ENCODE assay signal across 8 mouse cellular contexts in genomic region chr4:106911951-106912688, GRCm38 (mm10). TPM values are rescaled to one million over a fixed set of nuclear protein-coding genes. Genes with fewer than 3 reads are reported as not detected.
DNase-seq lines count a peak whose midpoint lies in the region; ATAC-seq lines count a peak whose summit lies in the region.

No protein-coding gene starts in this region.

- no peaks in the 10 kb centered on the region for H3K27me3 ChIP-seq in heart, embryonic 12.5 days (replicated peaks)
- no peaks in the 10 kb centered on the region for H3K27me3 ChIP-seq in midbrain, embryonic 13.5 days

- peaks cover 32% of the 10 kb centered on the region for H3K36me3 ChIP-seq in heart, embryonic 12.5 days
- peaks cover 37% of the 10 kb centered on the region for H3K36me3 ChIP-seq in midbrain, embryonic 13.5 days

- intact Hi-C loops in left cerebral cortex, postnatal 4 days (cut with DNase I) = loop anchor here (5.0 kb wide), 1 partner anchor 250 kb away; no protein-coding TSS in a partner anchor
- intact Hi-C loops in left cerebral cortex, postnatal 14 days (cut with DNase I) = loop anchor here (2.0 to 5.0 kb wide), 2 partner anchors 77 to 250 kb away; no protein-coding TSS in a partner anchor

- no peaks in the 10 kb centered on the region for H3K9me3 ChIP-seq in heart, embryonic 12.5 days (replicated peaks)
- H3K9me3 ChIP-seq in midbrain, embryonic 13.5 days = no peaks in the 10 kb centered on the region

- H3K4me2 ChIP-seq in heart, embryonic 12.5 days = peak overlapping the region; percentile 82
- peak overlapping the region; percentile 86 for H3K4me2 ChIP-seq in midbrain, embryonic 13.5 days (replicated peaks)

- DNase-seq in left cerebral cortex, postnatal 4 days = peak; percentile 47
- no peak for DNase-seq in left cerebral cortex, postnatal 14 days (ENCODE audit: low spot score in 2 of 2)
- DNase-seq in adrenal gland, postnatal 36 days = peak; percentile 39 to 55
- peak; percentile 60 for DNase-seq in kidney, postnatal 10 days
- peak; percentile 49 for DNase-seq in thymus, postnatal 25 days
- DNase-seq in frontal cortex, postnatal 10 days (ENCODE audit: low spot score in 2 of 2) = no peak

- H3K9ac ChIP-seq in heart, embryonic 12.5 days = peak overlapping the region; percentile 99
- H3K9ac ChIP-seq in midbrain, embryonic 13.5 days (replicated peaks) = peak overlapping the region; percentile 100

- peaks cover 58% of the 10 kb centered on the region for H3K4me1 ChIP-seq in heart, embryonic 12.5 days (replicated peaks)
- H3K4me1 ChIP-seq in midbrain, embryonic 13.5 days (replicated peaks) = peaks cover 69% of the 10 kb centered on the region

- WGBS in heart, embryonic 12.5 days = under 1% methylated on average over 66 of the region's 73 CpGs
- WGBS in midbrain, embryonic 13.5 days = under 1% methylated on average over 41 of the region's 73 CpGs

- peak; percentile 17; the same call in 1 of the 2 replicates for ATAC-seq in heart, embryonic 12.5 days (ENCODE audit: insufficient number of reproducible peaks, low FRiP score)
- peak; percentile 9 for ATAC-seq in midbrain, embryonic 13.5 days

- H3K4me3 ChIP-seq in heart, embryonic 12.5 days = peak overlapping the region; percentile 88
- H3K4me3 ChIP-seq in midbrain, embryonic 13.5 days (replicated peaks) = peak overlapping the region; percentile 100

- H3K27ac ChIP-seq in heart, embryonic 12.5 days (ENCODE audit: poor library complexity, severe bottlenecking) = peak overlapping the region; percentile 98
- peak overlapping the region; percentile 100 for H3K27ac ChIP-seq in midbrain, embryonic 13.5 days

RNA-seq across cellular contexts. Expression of gene Ssbp3, which starts 1.6 kb away (rescaled TPM):
- 100 to 1,000 TPM; 146 to 149 TPM for total RNA-seq in left cerebral cortex, postnatal 4 days (2021)
- total RNA-seq in left cerebral cortex, postnatal 14 days (2021) = 100 to 1,000 TPM; 109 to 115 TPM
- total RNA-seq in adrenal gland, postnatal 36 days (2021) = 10 to 100 TPM; 71.2 to 85.4 TPM
- 101 and 105 TPM in 2 replicates for polyA plus RNA-seq in heart, embryonic 12.5 days (2016; fragmentation: Nextera tagmentation; extraction: Ambion mirVana)
- polyA plus RNA-seq in midbrain, embryonic 13.5 days (2015; fragmentation: Nextera tagmentation; extraction: Ambion mirVana) = 192 and 229 TPM in 2 replicates

Comparison
In these comparisons a context has a peak if more than half of its experiments do, and no peak if none do; other contexts are left out.
1. DNase-seq: peak in left cerebral cortex, postnatal 4 days (single experiment), adrenal gland, postnatal 36 days (2 of 2), kidney, postnatal 10 days (single experiment) and thymus, postnatal 25 days (single experiment); none in left cerebral cortex, postnatal 14 days (0 of 2) and frontal cortex, postnatal 10 days (0 of 2).